Mouse (Mus musculus): Measurements from ENCODE around the gene 1700007K13Rik. TPM values are rescaled to one million over a fixed set of nuclear protein-coding genes. Genes with fewer than 3 reads are reported as not detected.
A peak's percentile ranks its signal among the peaks of the same experiment; 100 is the strongest.
"Not testable (repeated sequence)": the region's sequence is repeated elsewhere in the genome, so short reads cannot be mapped to it uniquely, and the experiment has no call there.

The 1700007K13Rik gene
- polyA plus RNA-seq, 1 experiment from 2014 or later = 0.99 TPM

- H3K36me3 ChIP-seq (ENCODE audit: control insufficient read depth, insufficient read depth, low read length) = no peaks in the 10 kb centered on the region
- no peak overlapping the region for H3K4me3 ChIP-seq (ENCODE audit: low read depth, low read length)
- H3K9ac ChIP-seq (ENCODE audit: low read length) = no peak overlapping the region
- H3K4me1 ChIP-seq (ENCODE audit: control insufficient read depth, insufficient read depth, low read length) = no peaks in the 10 kb centered on the region
- H3K4me2 ChIP-seq (ENCODE audit: low read depth) = no peak overlapping the region
- H3K27me3 ChIP-seq (ENCODE audit: control insufficient read depth, insufficient read depth, low read length) = no peaks in the 10 kb centered on the region
- no peaks in the 10 kb centered on the region for H3K9me3 ChIP-seq (ENCODE audit: control insufficient read depth, low read length)
- DNase-seq (ENCODE audit: low spot score) (no peak), ATAC-seq (ENCODE audit: insufficient read depth, low FRiP score, low TSS enrichment) (no peak)
- WGBS = 89% methylated on average over 20 of the region's 20 CpGs
- no peak overlapping the region for H3K27ac ChIP-seq (ENCODE audit: low read depth, low read length)
These were observed 13.4 kb upstream of the 1700007K13Rik start for GRCm38 (mm10) chr2:28479208-28480204.

- not testable (repeated sequence) for H3K4me3 ChIP-seq (ENCODE audit: low read depth, low read length); H3K27me3 ChIP-seq (ENCODE audit: control insufficient read depth, insufficient read depth, low read length); H3K4me2 ChIP-seq (ENCODE audit: low read depth); H3K4me1 ChIP-seq (ENCODE audit: control insufficient read depth, insufficient read depth, low read length); H3K9me3 ChIP-seq (ENCODE audit: control insufficient read depth, low read length); ATAC-seq (ENCODE audit: insufficient read depth, low FRiP score, low TSS enrichment); H3K27ac ChIP-seq (ENCODE audit: low read depth, low read length); H3K36me3 ChIP-seq (ENCODE audit: control insufficient read depth, insufficient read depth, low read length); H3K9ac ChIP-seq (ENCODE audit: low read length); DNase-seq (ENCODE audit: low spot score)
- WGBS = 95% methylated on average over 5 of the region's 5 CpGs
These were observed 11.9 kb upstream of the 1700007K13Rik start for GRCm38 (mm10) chr2:28477993-28478392.

GRCm38 (mm10) chr2:28472011-28472410 lies 5.9 kb upstream of the 1700007K13Rik start:
- not testable (repeated sequence) for ATAC-seq (ENCODE audit: insufficient read depth, low FRiP score, low TSS enrichment); H3K4me2 ChIP-seq (ENCODE audit: low read depth)
- H3K36me3 ChIP-seq (ENCODE audit: control insufficient read depth, insufficient read depth, low read length) = peaks cover 17% of the 10 kb centered on the region

GRCm38 (mm10) chr2:28470591-28470990 lies 4.5 kb upstream of the 1700007K13Rik start:
- 98% methylated on average over 2 of the region's 2 CpGs for WGBS
- ATAC-seq (ENCODE audit: insufficient read depth, low FRiP score, low TSS enrichment) = no peak
- Histone ChIP-seq H3K9ac (ENCODE audit: low read length) (no peak overlapping the region), H3K4me1 (ENCODE audit: control insufficient read depth, insufficient read depth, low read length) (peaks cover 7% of the 10 kb centered on the region; the same call in 1 of the 2 replicates), H3K36me3 (ENCODE audit: control insufficient read depth, insufficient read depth, low read length) (peaks cover 17% of the 10 kb centered on the region), H3K4me2 (ENCODE audit: low read depth) (no peak overlapping the region), H3K27ac (ENCODE audit: low read depth, low read length) (no peak overlapping the region), H3K4me3 (ENCODE audit: low read depth, low read length) (no peak overlapping the region), H3K9me3 (ENCODE audit: control insufficient read depth, low read length) (no peaks in the 10 kb centered on the region), H3K27me3 (ENCODE audit: control insufficient read depth, insufficient read depth, low read length) (no peaks in the 10 kb centered on the region)
- DNase-seq (ENCODE audit: low spot score) = no peak

More at GRCm38 (mm10) chr2:28472011-28472410, 5.9 kb upstream of the 1700007K13Rik start:
- WGBS = 90% methylated on average over 8 of the region's 8 CpGs
- H3K9me3 ChIP-seq (ENCODE audit: control insufficient read depth, low read length); H3K4me3 ChIP-seq (ENCODE audit: low read depth, low read length); H3K27me3 ChIP-seq (ENCODE audit: control insufficient read depth, insufficient read depth, low read length); H3K4me1 ChIP-seq (ENCODE audit: control insufficient read depth, insufficient read depth, low read length); DNase-seq (ENCODE audit: low spot score); H3K9ac ChIP-seq (ENCODE audit: low read length); H3K27ac ChIP-seq (ENCODE audit: low read depth, low read length): not testable (repeated sequence)

GRCm38 (mm10) chr2:28469461-28469860 lies 3.3 kb upstream of the 1700007K13Rik start:
- H3K4me1 ChIP-seq (ENCODE audit: control insufficient read depth, insufficient read depth, low read length) = peaks cover 7% of the 10 kb centered on the region; the same call in 1 of the 2 replicates
- no peak overlapping the region for H3K4me2 ChIP-seq (ENCODE audit: low read depth)
- no peak overlapping the region for H3K9ac ChIP-seq (ENCODE audit: low read length)
- no peak overlapping the region for H3K4me3 ChIP-seq (ENCODE audit: low read depth, low read length)
- WGBS = 93% methylated on average over 14 of the region's 14 CpGs
- ATAC-seq (ENCODE audit: insufficient read depth, low FRiP score, low TSS enrichment) (no peak), DNase-seq (ENCODE audit: low spot score) (peak; percentile 3)
- no peaks in the 10 kb centered on the region for H3K27me3 ChIP-seq (ENCODE audit: control insufficient read depth, insufficient read depth, low read length)
- no peak overlapping the region for H3K27ac ChIP-seq (ENCODE audit: low read depth, low read length)
- H3K9me3 ChIP-seq (ENCODE audit: control insufficient read depth, low read length) = no peaks in the 10 kb centered on the region
- peaks cover 17% of the 10 kb centered on the region for H3K36me3 ChIP-seq (ENCODE audit: control insufficient read depth, insufficient read depth, low read length)

- Histone ChIP-seq H3K27ac (ENCODE audit: low read depth, low read length) (no peak overlapping the region), H3K9ac (ENCODE audit: low read length) (peak overlapping the region; percentile 88), H3K27me3 (ENCODE audit: control insufficient read depth, insufficient read depth, low read length) (no peaks in the 10 kb centered on the region), H3K36me3 (ENCODE audit: control insufficient read depth, insufficient read depth, low read length) (peaks cover 17% of the 10 kb centered on the region), H3K4me1 (ENCODE audit: control insufficient read depth, insufficient read depth, low read length) (peaks cover 7% of the 10 kb centered on the region; the same call in 1 of the 2 replicates), H3K4me2 (ENCODE audit: low read depth) (peak overlapping the region; percentile 83), H3K9me3 (ENCODE audit: control insufficient read depth, low read length) (no peaks in the 10 kb centered on the region), H3K4me3 (ENCODE audit: low read depth, low read length) (peak overlapping the region; percentile 94)
- 55% methylated on average over 18 of the region's 18 CpGs for WGBS
- no peak for DNase-seq (ENCODE audit: low spot score)
- no peak for ATAC-seq (ENCODE audit: insufficient read depth, low FRiP score, low TSS enrichment)
These were observed 2.5 kb upstream of the 1700007K13Rik start for GRCm38 (mm10) chr2:28468486-28469225.

GRCm38 (mm10) chr2:28467860-28468485 lies 1.8 kb upstream of the 1700007K13Rik start, which contains the start of gene Mrps2:
TSS of gene Mrps2 (plus strand) at chr2:28468066.
- no peaks in the 10 kb centered on the region for H3K9me3 ChIP-seq (ENCODE audit: control insufficient read depth, low read length)
- WGBS = under 1% methylated on average over 52 of the region's 52 CpGs
- H3K27me3 ChIP-seq (ENCODE audit: control insufficient read depth, insufficient read depth, low read length) = no peaks in the 10 kb centered on the region
- H3K9ac ChIP-seq (ENCODE audit: low read length) = peak within 1 kb of the TSS; percentile 88
- peaks cover 7% of the 10 kb centered on the region; the same call in 1 of the 2 replicates for H3K4me1 ChIP-seq (ENCODE audit: control insufficient read depth, insufficient read depth, low read length)
- H3K36me3 ChIP-seq (ENCODE audit: control insufficient read depth, insufficient read depth, low read length) = peaks cover 17% of the 10 kb centered on the region
- ATAC-seq (ENCODE audit: insufficient read depth, low FRiP score, low TSS enrichment) (peak; percentile 85), DNase-seq (ENCODE audit: low spot score) (peak; percentile 93)
- peak within 1 kb of the TSS; percentile 94 for H3K4me3 ChIP-seq (ENCODE audit: low read depth, low read length)
- peak within 1 kb of the TSS; percentile 83 for H3K4me2 ChIP-seq (ENCODE audit: low read depth)
- H3K27ac ChIP-seq (ENCODE audit: low read depth, low read length) = no peak within 1 kb of the TSS

GRCm38 (mm10) chr2:28464919-28465318 lies 1.2 kb downstream of the 1700007K13Rik start:
- Histone ChIP-seq H3K9me3 (ENCODE audit: control insufficient read depth, low read length) (no peaks in the 10 kb centered on the region), H3K27me3 (ENCODE audit: control insufficient read depth, insufficient read depth, low read length) (no peaks in the 10 kb centered on the region), H3K4me1 (ENCODE audit: control insufficient read depth, insufficient read depth, low read length) (peaks cover 7% of the 10 kb centered on the region; the same call in 1 of the 2 replicates), H3K4me3 (ENCODE audit: low read depth, low read length) (no peak overlapping the region), H3K9ac (ENCODE audit: low read length) (no peak overlapping the region), H3K4me2 (ENCODE audit: low read depth) (no peak overlapping the region), H3K27ac (ENCODE audit: low read depth, low read length) (no peak overlapping the region), H3K36me3 (ENCODE audit: control insufficient read depth, insufficient read depth, low read length) (peaks cover 5% of the 10 kb centered on the region)
- ATAC-seq (ENCODE audit: insufficient read depth, low FRiP score, low TSS enrichment) (no peak), DNase-seq (ENCODE audit: low spot score) (peak; percentile 9)
- WGBS = 77% methylated on average over 9 of the region's 9 CpGs

All from neural tube, embryonic 11.5 days (tissue).